Mouse (Mus musculus) T-cell, adult 2 months (primary cell): ENCODE measurements at regions not wholly inside any gene's neighbourhood (a gene's known extent, or its start where the extent isn't known, plus 50 kb on each side); places are given as distances from the start of the nearest gene placed in this dataset.
"Not testable (repeated sequence)": the region's sequence is repeated elsewhere in the genome, so short reads cannot be mapped to it uniquely, and the experiment has no call there.

Experiments used
- DNase-seq: peaks from one replicate; pipeline ENCODE4 v3.0.0; 2022; ENCODE audit warnings: low spot score

DNA sequence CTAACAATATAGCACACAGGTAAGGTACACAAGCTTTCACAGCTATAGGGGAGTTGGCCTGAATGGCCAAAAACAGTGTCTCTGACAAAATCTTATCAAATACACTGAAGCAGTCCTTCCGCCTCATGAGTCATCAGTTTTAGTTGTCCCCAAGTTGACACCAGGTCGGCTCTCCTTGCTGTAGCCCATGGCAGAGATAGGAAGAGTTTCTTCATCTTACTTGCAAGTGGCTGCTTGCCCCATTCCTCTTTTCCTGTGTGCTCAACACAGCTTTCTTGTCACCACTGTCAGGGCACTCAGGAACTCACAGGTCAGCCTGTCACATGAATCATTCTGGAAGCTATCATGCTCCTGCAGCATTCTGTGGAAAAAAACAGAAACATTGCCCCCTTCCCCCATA lies 77.1 kb downstream of the Olfr721-ps1 start:
- DNase-seq: not testable (repeated sequence)

- DNase-seq: no peak
Measured at GRCm38 (mm10) chr14:14481840-14482239, 80.7 kb downstream of the Olfr721-ps1 start.

- DNase-seq: no peak
Measured at GRCm38 (mm10) chr14:14486356-14486755, 85.3 kb downstream of the Olfr721-ps1 start.

GRCm38 (mm10) chr14:14490501-14490900 lies 89.4 kb downstream of the Olfr721-ps1 start:
- no peak for DNase-seq

DNA sequence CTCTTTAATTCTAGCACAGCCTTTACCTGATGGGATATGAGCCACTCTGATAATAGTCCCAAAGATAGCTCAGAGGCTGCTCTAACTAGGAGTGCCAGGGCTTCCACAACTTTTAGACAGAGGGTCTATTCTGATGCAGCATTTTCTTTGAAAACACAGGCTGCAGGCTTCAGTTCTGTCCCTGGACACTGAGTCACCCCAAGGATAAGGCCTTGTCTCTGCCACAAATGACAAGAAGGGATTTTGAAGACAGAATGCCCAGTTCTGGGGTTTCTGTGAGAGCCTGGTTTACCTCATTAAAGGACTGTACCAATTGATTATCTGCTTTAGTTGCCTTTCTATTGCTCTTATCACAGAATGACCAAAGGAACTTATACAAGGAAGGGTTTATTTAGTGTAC lies 90.9 kb downstream of the Olfr721-ps1 start:
- DNase-seq: no peak

- no peak for DNase-seq
Measured at GRCm38 (mm10) chr14:14511927-14512326, 110.8 kb downstream of the Olfr721-ps1 start.

- no peak for DNase-seq
Measured at GRCm38 (mm10) chr14:14513056-14513455, 112.0 kb downstream of the Olfr721-ps1 start.

DNA sequence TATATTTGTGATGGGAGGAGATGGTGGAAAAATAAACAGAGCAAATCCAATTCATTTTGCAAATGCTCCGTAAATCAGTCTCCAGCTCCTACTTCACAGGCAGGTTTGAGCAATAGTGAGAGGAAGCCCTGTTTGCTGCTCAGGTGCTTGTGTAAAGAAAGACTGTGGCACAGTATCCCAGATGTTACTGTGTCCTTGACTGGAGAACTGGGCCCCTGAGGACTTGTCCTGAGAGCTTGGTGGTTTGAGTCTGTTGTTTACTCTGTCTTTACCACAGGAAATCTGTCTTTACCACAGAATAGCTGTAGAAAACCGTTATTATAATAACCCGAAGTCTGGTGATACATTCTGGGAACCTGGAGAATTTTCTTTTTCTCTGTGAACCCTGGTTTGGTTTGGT lies 112.4 kb downstream of the Olfr721-ps1 start:
- no peak for DNase-seq

- DNase-seq: no peak
Measured at GRCm38 (mm10) chr14:14514440-14515172, 113.5 kb downstream of the Olfr721-ps1 start.

DNA sequence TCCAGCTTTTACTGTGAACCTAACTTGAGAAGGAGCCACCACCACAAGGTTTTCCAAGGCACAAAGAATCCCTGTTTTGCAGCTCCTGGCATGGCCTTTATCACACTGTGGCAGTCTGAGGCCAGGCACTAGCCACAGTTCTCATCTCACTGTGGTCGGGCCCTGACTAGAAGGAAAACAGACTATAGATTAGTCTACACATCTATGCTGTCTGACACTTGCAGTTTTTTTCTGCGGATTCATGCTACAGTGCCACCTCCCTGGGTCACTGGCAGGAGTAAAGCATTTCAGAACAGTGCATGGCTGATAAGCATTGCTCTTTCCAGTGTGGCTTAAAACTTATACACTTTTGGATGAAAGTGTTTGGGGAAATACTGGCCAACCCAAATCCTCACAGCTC lies 114.3 kb downstream of the Olfr721-ps1 start:
- no peak for DNase-seq

- no peak for DNase-seq
Measured at GRCm38 (mm10) chr14:14515918-14516317, 114.8 kb downstream of the Olfr721-ps1 start.

GRCm38 (mm10) chr14:14518027-14518426 lies 116.9 kb downstream of the Olfr721-ps1 start:
- DNase-seq: no peak

GRCm38 (mm10) chr14:14518841-14519240 lies 117.7 kb downstream of the Olfr721-ps1 start:
- DNase-seq: no peak

DNA sequence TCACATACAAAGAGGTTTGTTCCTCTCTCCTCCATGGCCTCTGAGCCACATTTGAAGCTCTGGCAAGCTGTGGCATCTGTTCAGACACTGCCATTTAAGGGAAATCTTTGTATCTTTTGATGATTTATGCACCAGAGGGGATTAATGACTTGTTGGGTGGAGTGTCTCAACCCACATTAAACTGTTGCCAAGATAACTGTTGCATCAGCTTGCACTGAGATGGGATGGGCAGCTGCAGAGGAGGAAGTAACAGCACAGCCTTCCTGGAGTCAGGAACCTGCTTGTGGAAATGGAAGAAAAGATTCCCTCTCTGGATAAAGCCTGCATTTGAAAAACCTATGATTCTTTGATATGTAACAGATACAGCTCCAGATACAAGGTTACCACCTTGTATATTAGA lies 119.1 kb downstream of the Olfr721-ps1 start:
- DNase-seq: no peak

DNA sequence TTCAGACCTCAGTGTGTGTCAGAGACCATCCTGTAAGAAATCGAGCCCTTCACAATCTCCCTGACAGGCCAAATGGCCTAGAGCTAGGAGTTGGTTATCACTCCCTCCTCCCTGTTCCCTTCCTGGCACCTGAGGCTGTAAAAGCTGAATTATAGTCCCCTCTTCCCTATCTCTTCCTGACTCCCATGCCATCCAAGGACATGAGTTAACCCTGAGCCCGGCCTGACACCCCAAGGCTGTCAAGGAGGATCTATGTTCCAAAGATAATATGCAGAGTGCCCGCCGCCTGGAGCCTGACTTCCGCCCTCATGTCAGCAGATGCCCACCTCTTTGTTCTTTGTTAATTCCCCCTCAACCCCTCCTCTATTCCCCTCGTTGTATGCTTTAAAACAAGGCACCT lies 120.2 kb downstream of the Olfr721-ps1 start:
- not testable (repeated sequence) for DNase-seq

GRCm38 (mm10) chr14:14525225-14525624 lies 124.1 kb downstream of the Olfr721-ps1 start:
- DNase-seq: no peak

DNA sequence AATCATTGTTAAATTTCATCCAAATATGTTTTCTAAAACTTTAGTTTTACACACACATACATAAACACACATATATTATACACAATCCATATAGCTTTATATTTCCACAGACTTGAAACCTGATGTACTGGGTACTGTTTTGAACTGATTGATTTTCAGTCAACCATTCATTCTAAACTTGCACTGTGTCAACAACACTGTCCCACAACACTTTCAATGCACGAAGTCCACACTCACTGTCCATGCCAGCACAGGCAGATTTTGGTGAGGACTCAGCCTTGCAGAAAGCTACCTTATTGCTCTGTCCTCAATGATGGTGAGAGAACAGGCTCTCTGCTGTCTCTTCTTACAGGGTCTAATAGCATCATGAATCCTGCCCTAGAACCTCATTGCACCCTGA lies 127.3 kb downstream of the Olfr721-ps1 start:
- no peak for DNase-seq

GRCm38 (mm10) chr14:14541206-14541605 lies 140.1 kb downstream of the Olfr721-ps1 start:
- DNase-seq: no peak

DNA sequence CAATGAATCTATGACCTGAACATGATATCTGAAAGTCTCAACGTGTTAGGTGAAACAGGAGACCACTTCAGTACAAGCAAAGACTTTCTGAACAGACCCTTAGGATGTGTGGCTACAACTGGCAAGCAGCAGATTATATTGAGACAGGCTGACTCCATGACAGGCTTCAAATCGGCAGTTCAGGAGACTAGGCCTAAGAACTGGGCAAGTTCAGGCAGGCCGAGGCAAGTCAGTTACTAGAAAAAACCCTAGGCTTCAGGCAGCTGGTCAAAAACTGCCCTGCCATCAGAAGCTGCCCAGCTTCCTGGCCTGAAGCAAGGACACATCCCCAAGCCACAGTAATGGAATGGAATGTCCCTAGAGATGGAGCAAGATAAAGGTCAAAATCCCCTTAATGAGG lies 140.6 kb downstream of the Olfr721-ps1 start:
- no peak for DNase-seq

- DNase-seq: no peak
Measured at GRCm38 (mm10) chr14:14544236-14544635, 143.1 kb downstream of the Olfr721-ps1 start.

DNA sequence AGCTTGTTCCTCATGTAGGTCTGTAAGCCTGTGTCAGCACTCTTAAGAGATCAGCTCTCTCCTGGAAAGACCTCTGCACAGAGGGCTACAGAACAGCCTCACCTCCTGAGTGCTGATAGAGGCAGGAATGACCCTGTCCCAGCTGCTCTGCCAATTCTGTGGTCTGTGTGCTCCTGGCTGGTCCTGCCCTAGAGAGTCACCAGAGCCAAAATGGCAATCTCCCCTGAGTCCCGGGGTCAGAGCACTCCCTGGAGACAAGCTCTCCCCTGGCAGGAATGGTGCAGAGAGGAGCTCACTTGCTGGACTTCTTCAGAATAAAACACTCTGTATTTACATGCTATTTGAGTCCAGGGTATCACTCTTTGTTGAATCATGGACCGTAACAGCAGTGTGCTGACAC lies 149.9 kb upstream of the Slc4a7 start:
- no peak for DNase-seq

GRCm38 (mm10) chr14:14574851-14575250 lies 127.2 kb upstream of the Slc4a7 start:
- no peak for DNase-seq

DNA sequence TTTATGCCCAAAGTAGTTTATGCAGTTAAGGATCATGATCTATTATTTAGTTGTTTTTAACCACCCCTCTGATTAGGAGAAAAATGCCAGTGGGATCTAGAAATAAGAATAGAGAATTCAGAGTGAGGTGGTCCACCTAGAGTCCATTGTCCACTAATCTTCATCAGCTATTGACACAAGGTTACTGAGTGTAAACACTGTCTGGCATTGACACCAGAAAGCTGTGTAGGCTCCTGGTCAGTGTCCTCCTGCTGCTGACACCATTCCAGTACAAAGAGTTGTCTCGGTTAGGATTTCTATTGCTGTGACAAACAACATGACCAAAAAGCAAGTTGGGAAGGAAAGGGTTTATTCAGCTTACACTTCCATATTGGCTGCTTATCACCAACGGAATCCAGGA lies 110.1 kb upstream of the Slc4a7 start:
- no peak for DNase-seq

DNA sequence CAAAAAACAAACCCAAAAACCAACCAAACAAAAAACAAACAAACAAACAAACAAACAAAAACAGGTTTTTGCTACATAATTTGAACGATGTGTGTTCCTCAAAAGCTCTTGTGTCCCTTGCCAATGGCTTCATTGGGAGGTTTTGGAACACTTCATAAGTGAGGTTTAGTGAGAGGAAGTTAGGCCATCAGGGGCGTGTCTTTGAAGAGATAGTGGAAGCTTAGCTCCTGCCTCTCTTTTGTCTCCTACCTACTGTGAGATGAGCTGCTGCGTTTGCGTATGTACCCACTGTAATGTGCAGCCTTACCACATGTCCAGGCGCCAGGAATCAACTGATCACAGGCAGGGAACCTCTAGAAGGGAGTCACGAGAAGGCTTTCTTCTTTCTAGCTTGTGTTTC lies 107.3 kb upstream of the Slc4a7 start:
- DNase-seq: no peak
